Mouse (Mus musculus): Measurements from ENCODE around the gene Gapdh. TPM values are rescaled to one million over a fixed set of nuclear protein-coding genes. Genes with fewer than 3 reads are reported as not detected.

Gapdh gene
- polyA plus RNA-seq, 1 experiment from 2014 or later, result 1,850 TPM

- no peak overlapping the region for H3K9ac ChIP-seq (ENCODE audit: low read depth, low read length)
- H3K27me3 ChIP-seq (replicated peaks; ENCODE audit: control insufficient read depth, insufficient read depth, low read length), result no peaks in the 10 kb centered on the region
- ATAC-seq (ENCODE audit: low read depth) (no peak), DNase-seq (ENCODE audit: low spot score) (no peak)
- H3K4me1 ChIP-seq (ENCODE audit: control insufficient read depth, insufficient read depth, low read length), result 0 out of 2 replicates have a peak, but pooled peaks cover 4% of the 10 kb centered on the region
- no peaks in the 10 kb centered on the region for H3K9me3 ChIP-seq (ENCODE audit: control insufficient read depth, low read length)
- peaks cover 76% of the 10 kb centered on the region for H3K36me3 ChIP-seq (ENCODE audit: control insufficient read depth, insufficient read depth, low read length)
- no peak overlapping the region for H3K4me3 ChIP-seq (ENCODE audit: low read depth, low read length)
- H3K27ac ChIP-seq (replicated peaks; ENCODE audit: low read depth, low read length), result no peak overlapping the region
- 87% methylated on average over 12 of the region's 12 CpGs for WGBS
- no peak overlapping the region for H3K4me2 ChIP-seq (ENCODE audit: low read depth, low read length)
Measured at GRCm38 (mm10) chr6:125128724-125129123, 37.5 kb downstream of the Gapdh start.

- ATAC-seq (ENCODE audit: low read depth) (no peak), DNase-seq (ENCODE audit: low spot score) (no peak)
- Histone ChIP-seq H3K27ac (replicated peaks; ENCODE audit: low read depth, low read length) (no peak overlapping the region), H3K4me2 (ENCODE audit: low read depth, low read length) (no peak overlapping the region), H3K36me3 (ENCODE audit: control insufficient read depth, insufficient read depth, low read length) (peaks cover 98% of the 10 kb centered on the region), H3K9ac (ENCODE audit: low read depth, low read length) (no peak overlapping the region), H3K9me3 (ENCODE audit: control insufficient read depth, low read length) (no peaks in the 10 kb centered on the region), H3K4me3 (ENCODE audit: low read depth, low read length) (no peak overlapping the region), H3K27me3 (replicated peaks; ENCODE audit: control insufficient read depth, insufficient read depth, low read length) (no peaks in the 10 kb centered on the region), H3K4me1 (ENCODE audit: control insufficient read depth, insufficient read depth, low read length) (no peaks in the 10 kb centered on the region)
- WGBS, result 92% methylated on average over 8 of the region's 8 CpGs
Measured at GRCm38 (mm10) chr6:125119387-125119786, 46.9 kb downstream of the Gapdh start.

- no peaks in the 10 kb centered on the region for H3K27me3 ChIP-seq (replicated peaks; ENCODE audit: control insufficient read depth, insufficient read depth, low read length)
- DNase-seq (ENCODE audit: low spot score), result no peak
- H3K36me3 ChIP-seq (ENCODE audit: control insufficient read depth, insufficient read depth, low read length), result peaks cover 98% of the 10 kb centered on the region
Measured at GRCm38 (mm10) chr6:125112553-125112952, 53.7 kb downstream of the Gapdh start.

More at GRCm38 (mm10) chr6:125112553-125112952, 53.7 kb downstream of the Gapdh start:
- no peak overlapping the region for H3K4me2 ChIP-seq (ENCODE audit: low read depth, low read length)
- no peak overlapping the region for H3K4me3 ChIP-seq (ENCODE audit: low read depth, low read length)
- no peak overlapping the region for H3K27ac ChIP-seq (replicated peaks; ENCODE audit: low read depth, low read length)
- no peak overlapping the region for H3K9ac ChIP-seq (ENCODE audit: low read depth, low read length)
- no peaks in the 10 kb centered on the region for H3K4me1 ChIP-seq (ENCODE audit: control insufficient read depth, insufficient read depth, low read length)
- ATAC-seq (ENCODE audit: low read depth), result no peak
- 94% methylated on average over 11 of the region's 11 CpGs for whole genome bisulfite sequencing
- H3K9me3 ChIP-seq (ENCODE audit: control insufficient read depth, low read length), result no peaks in the 10 kb centered on the region

Small RNAs within 50 kb of the gene (microRNA-seq; reads per million reads assigned to microRNA genes)
- 0.66 reads per million for gene Mir3098 (ENCODE audit: borderline number of aligned reads)

Other genes starting within 250 kb of the Gapdh start
- gene Ptms, start 246.4 kb downstream of the Gapdh start, polyA plus RNA-seq (2014; fragmentation: Nextera tagmentation; extraction: Ambion mirVana), result 255 and 263 TPM in 2 replicates
- gene Mlf2, start 235.1 kb downstream of the Gapdh start, polyA plus RNA-seq (2014; fragmentation: Nextera tagmentation; extraction: Ambion mirVana), result 346 and 352 TPM in 2 replicates
- 138 and 141 TPM in 2 replicates for gene Cops7a, start 200.9 kb downstream of the Gapdh start, polyA plus RNA-seq (2014; fragmentation: Nextera tagmentation; extraction: Ambion mirVana)
- gene Pianp, start 169.8 kb downstream of the Gapdh start, polyA plus RNA-seq (2014; fragmentation: Nextera tagmentation; extraction: Ambion mirVana), result 5.0 and 7.2 TPM in 2 replicates
- 10.4 and 11.9 TPM in 2 replicates for gene Zfp384, start 157.3 kb downstream of the Gapdh start, polyA plus RNA-seq (2014; fragmentation: Nextera tagmentation; extraction: Ambion mirVana)
- 99.0 and 112 TPM in 2 replicates for gene Ing4, start 126.7 kb downstream of the Gapdh start, polyA plus RNA-seq (2014; fragmentation: Nextera tagmentation; extraction: Ambion mirVana)
- 8.3 and 9.9 TPM in 2 replicates for gene Acrbp, start 116.8 kb downstream of the Gapdh start, polyA plus RNA-seq (2014; fragmentation: Nextera tagmentation; extraction: Ambion mirVana)
- gene Lpar5, start 98.5 kb downstream of the Gapdh start, polyA plus RNA-seq (2014; fragmentation: Nextera tagmentation; extraction: Ambion mirVana), result 1.1 and 1.4 TPM in 2 replicates
- gene Chd4, start 70.5 kb downstream of the Gapdh start, polyA plus RNA-seq (2014; fragmentation: Nextera tagmentation; extraction: Ambion mirVana), result 70.1 and 73.5 TPM in 2 replicates
- gene Nop2, start 34.6 kb downstream of the Gapdh start, polyA plus RNA-seq (2014; fragmentation: Nextera tagmentation; extraction: Ambion mirVana), result 56.4 and 60.4 TPM in 2 replicates
- gene Iffo1, start 21.2 kb downstream of the Gapdh start, polyA plus RNA-seq (2014; fragmentation: Nextera tagmentation; extraction: Ambion mirVana), result 37.9 and 43.7 TPM in 2 replicates
- gene Ncapd2, start 25.2 kb upstream of the Gapdh start, polyA plus RNA-seq (2014; fragmentation: Nextera tagmentation; extraction: Ambion mirVana), result 76.7 and 90.8 TPM in 2 replicates
- gene Mrpl51, start 25.3 kb upstream of the Gapdh start, polyA plus RNA-seq (2014; fragmentation: Nextera tagmentation; extraction: Ambion mirVana), result 198 and 205 TPM in 2 replicates
- 2.4 and 2.7 TPM in 2 replicates for gene Vamp1, start 49.1 kb upstream of the Gapdh start, polyA plus RNA-seq (2014; fragmentation: Nextera tagmentation; extraction: Ambion mirVana)
- gene Tapbpl, start 65.4 kb upstream of the Gapdh start, polyA plus RNA-seq (2014; fragmentation: Nextera tagmentation; extraction: Ambion mirVana), result 3.4 and 3.6 TPM in 2 replicates
- gene Cd27, start 70.5 kb upstream of the Gapdh start, polyA plus RNA-seq (2014; fragmentation: Nextera tagmentation; extraction: Ambion mirVana), result 1.1 and 2.9 TPM in 2 replicates
- gene Tuba3a, start 119.6 kb upstream of the Gapdh start, polyA plus RNA-seq (2014; fragmentation: Nextera tagmentation; extraction: Ambion mirVana), result 0.22 and 0.45 TPM in 2 replicates
- 46.4 and 49.0 TPM in 2 replicates for gene Ltbr, start 147.4 kb upstream of the Gapdh start, polyA plus RNA-seq (2014; fragmentation: Nextera tagmentation; extraction: Ambion mirVana)
- gene Scnn1a, start 154.2 kb upstream of the Gapdh start, polyA plus RNA-seq (2014; fragmentation: Nextera tagmentation; extraction: Ambion mirVana), result 1.5 and 3.2 TPM in 2 replicates
- 81.8 and 82.6 TPM in 2 replicates for gene Tnfrsf1a, start 182.9 kb upstream of the Gapdh start, polyA plus RNA-seq (2014; fragmentation: Nextera tagmentation; extraction: Ambion mirVana)
- 1.0 and 1.4 TPM in 2 replicates for gene Plekhg6, start 214.3 kb upstream of the Gapdh start, polyA plus RNA-seq (2014; fragmentation: Nextera tagmentation; extraction: Ambion mirVana)